Mouse (Mus musculus): ENCODE data around the gene Cep57l1. TPM values are rescaled to one million over a fixed set of nuclear protein-coding genes. Genes with fewer than 3 reads are reported as not detected.

The Cep57l1 gene
- polyA plus RNA-seq, 1 experiment from 2014 or later, result 6.3 TPM

DNA sequence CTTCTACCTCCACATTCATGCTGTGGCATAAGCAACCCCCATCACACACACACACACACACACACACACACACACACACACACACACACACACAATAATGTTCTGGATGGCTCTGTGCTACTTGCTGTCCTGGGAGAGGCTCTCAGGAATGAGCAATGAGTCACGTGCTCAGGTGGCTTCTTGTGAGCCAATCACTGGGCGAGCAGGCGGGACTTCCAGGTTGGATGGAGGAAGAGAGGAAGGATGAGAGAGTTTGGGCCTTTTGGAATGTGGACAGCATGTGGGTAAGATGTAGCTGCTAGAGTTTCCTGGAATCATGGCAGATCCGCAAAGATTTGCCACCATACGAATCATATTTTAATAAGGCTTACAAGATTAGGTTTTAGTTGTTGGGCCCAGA is 52.4 kb downstream of the Cep57l1 start:
- no peak overlapping the region for H3K27ac ChIP-seq (ENCODE audit: low read length)
- ATAC-seq, result no peak
- 95% methylated on average over 5 of the region's 5 CpGs for WGBS

DNA sequence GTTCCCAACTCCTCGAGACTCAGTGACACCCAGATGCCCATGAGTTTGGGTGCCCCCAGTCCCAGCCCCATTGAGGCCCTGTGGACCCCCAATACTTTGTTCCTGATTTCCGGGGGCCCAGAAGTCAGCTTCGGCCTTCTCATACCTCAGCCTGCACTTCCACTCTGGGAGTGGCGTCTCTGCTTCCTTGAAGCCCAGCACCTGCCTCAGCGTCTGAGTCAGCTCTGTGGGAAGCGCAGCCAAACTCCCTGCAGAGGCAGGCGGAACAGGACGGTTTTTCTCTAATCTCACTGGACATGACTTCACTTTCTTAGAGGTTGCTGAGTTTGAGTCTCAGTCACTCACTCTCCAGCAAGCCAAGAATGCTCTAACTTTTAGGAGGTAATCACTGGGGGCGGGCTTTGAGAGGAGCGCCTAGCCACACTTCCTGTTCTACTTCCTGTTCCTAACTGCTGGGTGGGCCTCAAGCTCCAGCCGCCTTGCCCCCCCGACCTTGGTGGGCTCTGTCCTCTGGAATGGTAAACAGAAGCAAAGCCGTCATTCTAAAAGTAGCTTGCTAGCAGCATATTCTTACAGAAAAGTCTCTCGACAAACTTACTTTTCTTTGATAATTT is 57.7 kb downstream of the Cep57l1 start:
- Histone ChIP-seq H3K9ac (replicated peaks; ENCODE audit: low read depth) (no peak overlapping the region), H3K9me3 (ENCODE audit: low read length) (no peaks in the 10 kb centered on the region), H3K4me3 (ENCODE audit: low read depth, low read length) (no peak overlapping the region), H3K4me1 (ENCODE audit: insufficient read depth, low read depth, low read length) (no peaks in the 10 kb centered on the region), H3K27me3 (replicated peaks; ENCODE audit: insufficient read depth, low read length) (no peaks in the 10 kb centered on the region), H3K4me2 (replicated peaks; ENCODE audit: low read depth, low read length) (no peak overlapping the region), H3K36me3 (ENCODE audit: insufficient read depth, low read length) (no peaks in the 10 kb centered on the region), H3K27ac (ENCODE audit: low read length) (no peak overlapping the region)
- peak; percentile 29 for DNase-seq (ENCODE audit: low spot score)
- TF ChIP-seq EP300 (IDR thresholded peaks at IDR 0.05) (no peak), CTCF (IDR thresholded peaks at IDR 0.05) (no peak)
- no peak for ATAC-seq
- 68% methylated on average over 14 of the region's 14 CpGs for WGBS

More for the DNA sequence above, 52.4 kb downstream of the Cep57l1 start:
- DNase-seq (ENCODE audit: low spot score), result no peak
- Histone ChIP-seq H3K9me3 (ENCODE audit: low read length) (no peaks in the 10 kb centered on the region), H3K4me3 (ENCODE audit: low read depth, low read length) (no peak overlapping the region), H3K9ac (replicated peaks; ENCODE audit: low read depth) (no peak overlapping the region), H3K27me3 (replicated peaks; ENCODE audit: insufficient read depth, low read length) (no peaks in the 10 kb centered on the region), H3K4me2 (replicated peaks; ENCODE audit: low read depth, low read length) (no peak overlapping the region), H3K4me1 (ENCODE audit: insufficient read depth, low read depth, low read length) (no peaks in the 10 kb centered on the region), H3K36me3 (ENCODE audit: insufficient read depth, low read length) (no peaks in the 10 kb centered on the region)
- no peak for TF ChIP-seq EP300 (IDR thresholded peaks at IDR 0.05)
- TF ChIP-seq CTCF (IDR thresholded peaks at IDR 0.05), result no peak

DNA sequence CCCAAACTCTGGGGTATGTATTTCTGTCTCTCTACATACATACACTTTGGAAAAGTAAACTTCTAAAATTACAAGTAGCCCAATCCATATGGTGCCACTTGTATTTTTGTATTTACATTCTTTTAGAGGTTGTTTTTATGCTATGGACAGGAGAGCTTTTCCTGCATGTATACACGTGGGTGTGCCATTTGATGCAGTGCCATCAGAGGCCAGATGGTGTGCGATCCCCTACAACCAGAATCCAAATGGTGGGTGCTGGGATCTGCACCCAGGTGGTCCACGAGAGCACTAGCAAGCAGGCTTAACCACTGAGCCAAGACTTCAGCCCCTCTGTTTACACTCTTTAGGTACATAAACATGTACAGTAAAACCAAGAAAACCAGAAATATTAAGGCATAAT is 60.4 kb downstream of the Cep57l1 start:
- H3K9me3 ChIP-seq (ENCODE audit: low read length), result no peaks in the 10 kb centered on the region
- no peak for DNase-seq (ENCODE audit: low spot score)
- no peaks in the 10 kb centered on the region for H3K36me3 ChIP-seq (ENCODE audit: insufficient read depth, low read length)
- H3K9ac ChIP-seq (replicated peaks; ENCODE audit: low read depth), result no peak overlapping the region
- no peaks in the 10 kb centered on the region for H3K4me1 ChIP-seq (ENCODE audit: insufficient read depth, low read depth, low read length)
- 69% methylated on average over 3 of the region's 3 CpGs for WGBS
- H3K4me3 ChIP-seq (ENCODE audit: low read depth, low read length), result no peak overlapping the region
- H3K27me3 ChIP-seq (replicated peaks; ENCODE audit: insufficient read depth, low read length), result no peaks in the 10 kb centered on the region
- ATAC-seq, result no peak
- no peak overlapping the region for H3K4me2 ChIP-seq (replicated peaks; ENCODE audit: low read depth, low read length)
- TF ChIP-seq CTCF (IDR thresholded peaks at IDR 0.05) (no peak), EP300 (IDR thresholded peaks at IDR 0.05) (no peak)
- H3K27ac ChIP-seq (ENCODE audit: low read length), result no peak overlapping the region

DNA sequence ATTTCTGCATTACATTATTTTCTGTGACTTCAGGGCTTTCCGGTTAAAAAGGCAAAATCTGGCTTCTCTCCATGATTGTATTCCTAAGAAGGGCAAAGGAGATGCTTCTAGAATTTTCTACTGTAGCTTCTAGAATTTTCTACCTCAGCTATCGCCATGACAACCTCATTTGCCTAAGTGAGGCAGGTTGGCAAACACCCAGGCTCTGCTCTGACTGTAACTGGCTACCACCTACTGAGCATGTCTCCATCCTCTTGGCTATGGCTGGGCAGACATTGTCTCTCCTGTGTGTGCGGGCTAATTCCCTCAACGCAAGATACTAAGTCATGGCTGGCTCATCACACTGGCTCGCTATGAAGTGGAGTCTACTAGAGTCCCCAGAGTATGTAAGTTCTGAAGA is 63.1 kb downstream of the Cep57l1 start:
- TF ChIP-seq CTCF (IDR thresholded peaks at IDR 0.05), result no peak
- TF ChIP-seq EP300 (IDR thresholded peaks at IDR 0.05), result no peak
- H3K4me3 ChIP-seq (ENCODE audit: low read depth, low read length), result no peak overlapping the region
- H3K27ac ChIP-seq (ENCODE audit: low read length), result no peak overlapping the region
- no peaks in the 10 kb centered on the region for H3K27me3 ChIP-seq (replicated peaks; ENCODE audit: insufficient read depth, low read length)
- no peaks in the 10 kb centered on the region for H3K36me3 ChIP-seq (ENCODE audit: insufficient read depth, low read length)
- no peak overlapping the region for H3K9ac ChIP-seq (replicated peaks; ENCODE audit: low read depth)
- no peak for DNase-seq (ENCODE audit: low spot score)
- H3K9me3 ChIP-seq (ENCODE audit: low read length), result no peaks in the 10 kb centered on the region
- no peak for ATAC-seq
- WGBS, result 88% methylated on average over 5 of the region's 5 CpGs
- no peaks in the 10 kb centered on the region for H3K4me1 ChIP-seq (ENCODE audit: insufficient read depth, low read depth, low read length)
- no peak overlapping the region for H3K4me2 ChIP-seq (replicated peaks; ENCODE audit: low read depth, low read length)

DNA sequence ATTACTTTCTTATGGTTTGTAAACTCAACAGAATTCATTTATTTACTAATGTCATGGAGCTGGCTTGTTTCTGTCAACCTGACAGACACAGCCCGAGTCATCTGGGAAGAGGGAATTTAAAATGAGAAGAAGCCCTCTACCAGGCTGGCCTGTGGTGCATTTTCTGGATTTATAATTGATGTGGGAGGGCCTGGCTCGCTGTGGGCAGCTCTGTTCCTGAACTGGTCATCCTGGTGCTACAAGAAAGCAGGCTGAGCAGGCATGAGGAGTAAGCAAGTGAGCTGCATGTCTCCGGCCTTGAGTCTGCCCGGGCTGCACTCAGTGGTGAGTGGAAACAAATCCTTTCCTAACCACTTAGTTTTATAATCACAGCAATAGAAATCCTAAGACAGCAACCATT is 65.7 kb downstream of the Cep57l1 start:
- Histone ChIP-seq H3K9ac (replicated peaks; ENCODE audit: low read depth) (no peak overlapping the region), H3K4me1 (ENCODE audit: insufficient read depth, low read depth, low read length) (no peaks in the 10 kb centered on the region), H3K27me3 (replicated peaks; ENCODE audit: insufficient read depth, low read length) (no peaks in the 10 kb centered on the region), H3K27ac (ENCODE audit: low read length) (no peak overlapping the region), H3K4me2 (replicated peaks; ENCODE audit: low read depth, low read length) (no peak overlapping the region), H3K9me3 (ENCODE audit: low read length) (no peaks in the 10 kb centered on the region), H3K36me3 (ENCODE audit: insufficient read depth, low read length) (no peaks in the 10 kb centered on the region), H3K4me3 (ENCODE audit: low read depth, low read length) (no peak overlapping the region)
- DNase-seq (ENCODE audit: low spot score), result no peak
- 74% methylated on average over 4 of the region's 4 CpGs for WGBS
- TF ChIP-seq CTCF (IDR thresholded peaks at IDR 0.05), result no peak
- TF ChIP-seq EP300 (IDR thresholded peaks at IDR 0.05), result no peak
- no peak for ATAC-seq

DNA sequence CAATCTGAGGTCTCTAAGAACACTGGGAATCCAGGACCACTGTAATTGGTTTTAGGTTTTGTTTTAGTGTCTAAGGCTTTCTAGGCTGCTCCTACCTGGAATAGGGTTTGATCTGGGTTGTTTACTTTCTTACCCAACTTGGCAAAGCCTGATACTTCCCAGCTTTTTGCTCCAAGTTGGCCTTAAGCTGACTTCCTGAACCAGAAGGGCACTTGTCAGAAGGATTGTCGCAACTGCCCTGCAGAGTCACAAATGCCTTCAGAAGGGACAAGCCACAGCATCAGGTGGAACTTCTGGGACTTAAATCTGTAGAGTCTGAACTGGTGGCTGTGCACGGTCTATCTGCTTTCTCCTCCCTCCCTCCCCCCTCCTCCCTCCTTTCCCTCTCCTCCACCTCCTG is 69.5 kb downstream of the Cep57l1 start:
- peak; percentile 41; the same call in 1 of the 2 replicates for ATAC-seq
- H3K36me3 ChIP-seq (ENCODE audit: insufficient read depth, low read length), result no peaks in the 10 kb centered on the region
- no peaks in the 10 kb centered on the region for H3K27me3 ChIP-seq (replicated peaks; ENCODE audit: insufficient read depth, low read length)
- DNase-seq (ENCODE audit: low spot score), result peak; percentile 63
- no peak overlapping the region for H3K27ac ChIP-seq (ENCODE audit: low read length)
- no peak for TF ChIP-seq CTCF (IDR thresholded peaks at IDR 0.05)
- no peak for TF ChIP-seq EP300 (IDR thresholded peaks at IDR 0.05)
- H3K4me1 ChIP-seq (ENCODE audit: insufficient read depth, low read depth, low read length), result no peaks in the 10 kb centered on the region
- H3K9me3 ChIP-seq (ENCODE audit: low read length), result no peaks in the 10 kb centered on the region
- no peak overlapping the region for H3K4me2 ChIP-seq (replicated peaks; ENCODE audit: low read depth, low read length)
- no peak overlapping the region for H3K4me3 ChIP-seq (ENCODE audit: low read depth, low read length)
- 62% methylated on average over 2 of the region's 2 CpGs for WGBS
- H3K9ac ChIP-seq (replicated peaks; ENCODE audit: low read depth), result no peak overlapping the region

DNA sequence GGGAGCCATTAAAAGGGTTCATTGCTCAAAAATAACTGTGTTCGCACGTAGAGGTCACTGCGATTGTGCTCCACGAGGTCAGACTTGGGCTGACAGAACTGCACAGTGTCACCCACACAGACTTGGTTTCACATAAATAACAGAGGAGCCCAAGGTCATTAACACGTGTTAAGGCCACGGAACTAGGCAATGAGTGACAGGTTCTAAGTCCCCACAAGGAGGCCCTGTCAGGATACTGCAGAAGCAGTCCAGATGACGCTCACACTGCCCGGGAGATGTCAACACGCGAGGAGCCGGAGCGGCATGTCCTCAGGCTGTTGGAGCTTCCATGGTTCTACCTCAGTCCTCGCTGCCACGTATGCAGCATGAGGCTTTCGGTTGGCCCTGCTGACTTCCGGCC is 72.4 kb downstream of the Cep57l1 start:
- whole genome bisulfite sequencing, result 93% methylated on average over 16 of the region's 16 CpGs
- DNase-seq (ENCODE audit: low spot score) (no peak), ATAC-seq (no peak)
- Histone ChIP-seq H3K4me1 (ENCODE audit: insufficient read depth, low read depth, low read length) (no peaks in the 10 kb centered on the region), H3K4me2 (replicated peaks; ENCODE audit: low read depth, low read length) (no peak overlapping the region), H3K27ac (ENCODE audit: low read length) (no peak overlapping the region), H3K9me3 (ENCODE audit: low read length) (no peaks in the 10 kb centered on the region), H3K4me3 (ENCODE audit: low read depth, low read length) (no peak overlapping the region), H3K27me3 (replicated peaks; ENCODE audit: insufficient read depth, low read length) (no peaks in the 10 kb centered on the region), H3K36me3 (ENCODE audit: insufficient read depth, low read length) (no peaks in the 10 kb centered on the region), H3K9ac (replicated peaks; ENCODE audit: low read depth) (no peak overlapping the region)
- TF ChIP-seq CTCF (IDR thresholded peaks at IDR 0.05) (no peak), EP300 (IDR thresholded peaks at IDR 0.05) (no peak)

All from lung, postnatal 0 days (tissue).